Mouse (Mus musculus) Muller cell, postnatal 12 days (primary cell): ENCODE measurements around the gene Crygd.

Source experiments
- DNase-seq: peaks from one replicate; pipeline ENCODE4 v3.0.0-alpha.2; 2015; ENCODE audit errors: inconsistent ontology term

Gene Crygd

DNA sequence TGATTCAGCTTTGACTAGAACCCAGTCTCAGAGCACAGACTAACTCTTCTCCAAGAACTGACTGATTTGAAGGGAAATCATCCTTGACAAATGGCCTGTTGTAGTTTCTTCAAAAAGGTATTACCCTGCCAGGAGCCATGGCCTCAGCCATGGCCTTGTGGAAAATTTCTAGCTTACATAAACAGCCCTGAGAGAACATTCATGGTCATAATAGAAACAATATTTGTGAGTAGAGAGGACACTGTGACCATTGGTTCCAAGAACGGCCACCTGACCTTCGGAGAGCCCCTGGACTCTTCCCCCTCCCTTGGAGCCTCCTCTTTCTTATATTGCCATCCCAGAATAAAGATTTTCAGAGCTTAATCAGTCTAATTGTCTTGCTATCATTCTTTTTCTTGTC, 19.8 kb downstream of the Crygd start:
- no peak for DNase-seq

DNA sequence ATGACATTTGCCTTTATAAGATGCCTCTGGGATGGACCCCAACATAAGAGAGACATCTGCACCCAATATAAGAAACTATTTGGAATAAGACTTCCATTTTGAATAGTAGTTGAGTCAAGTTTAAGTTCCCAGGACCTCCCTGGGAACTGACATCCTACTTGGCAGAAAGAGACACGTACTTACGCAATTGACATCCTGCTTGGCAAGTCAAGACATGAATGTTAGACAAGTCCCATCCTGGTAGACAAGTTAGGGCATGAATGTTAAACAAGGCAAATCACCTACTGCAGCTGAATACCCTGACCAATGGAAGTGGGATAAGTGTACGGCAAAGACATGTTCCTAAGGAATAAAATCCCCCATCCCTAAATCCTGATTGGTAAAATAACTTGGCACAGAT, 21.4 kb downstream of the Crygd start:
- no peak for DNase-seq

DNA sequence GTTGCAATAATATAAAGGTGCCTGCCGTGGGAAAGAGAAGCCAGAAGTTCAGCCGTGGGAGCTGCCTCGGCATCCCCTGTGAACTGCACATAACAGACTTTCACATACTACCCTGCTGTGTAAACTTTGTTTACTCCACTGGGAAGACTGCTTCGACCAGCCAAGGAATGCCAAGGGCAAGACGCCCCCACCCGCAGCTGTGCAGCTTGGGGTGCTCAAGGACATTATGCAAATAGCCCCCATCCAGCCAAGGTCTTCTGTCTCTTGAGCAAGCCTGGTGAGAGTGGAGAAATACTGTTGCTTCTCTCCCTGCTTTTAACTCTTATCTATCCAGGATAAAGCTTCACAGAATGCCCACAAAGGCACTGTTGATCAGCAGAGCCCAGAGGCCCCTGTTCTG, 22.4 kb downstream of the Crygd start:
- DNase-seq: no peak

DNA sequence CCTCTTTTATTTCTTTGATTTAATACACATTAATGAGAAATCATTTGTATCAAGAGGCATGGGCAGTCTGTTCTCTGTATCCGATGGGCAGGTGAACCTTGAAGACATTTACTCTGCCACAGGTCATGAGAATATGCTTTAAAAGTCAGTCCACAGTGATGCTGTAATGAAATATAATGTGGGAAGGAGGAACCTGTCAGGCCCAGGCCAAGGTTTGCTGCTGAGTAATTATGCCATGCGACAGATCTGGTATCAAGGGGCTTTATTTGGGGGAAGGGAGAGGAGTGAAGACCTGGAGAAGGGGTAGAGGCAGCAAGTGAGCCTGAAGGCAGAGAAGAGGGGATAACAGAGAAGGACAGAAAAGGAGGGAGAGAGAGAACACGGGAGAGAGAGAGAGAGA, 23.6 kb downstream of the Crygd start:
- no peak for DNase-seq

DNA sequence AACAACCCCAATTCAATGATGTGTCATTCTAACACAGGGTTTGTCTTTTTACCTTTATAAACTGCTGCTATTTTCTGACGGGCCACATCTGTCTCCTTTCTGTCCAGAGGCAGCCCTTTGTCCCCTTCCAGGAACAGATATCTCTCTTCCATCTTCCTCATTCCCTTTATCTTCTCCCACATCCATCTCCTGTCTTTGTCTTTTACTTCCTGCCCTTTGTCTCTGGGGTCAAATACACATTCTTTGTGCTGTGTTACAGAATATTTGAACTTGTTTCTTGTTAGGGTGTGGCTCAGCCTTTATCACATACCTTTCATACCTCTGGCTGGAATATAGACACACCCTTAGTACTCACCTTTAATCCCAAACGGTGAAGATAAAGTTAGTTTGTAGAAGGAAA, 25.7 kb downstream of the Crygd start:
- no peak for DNase-seq

DNA sequence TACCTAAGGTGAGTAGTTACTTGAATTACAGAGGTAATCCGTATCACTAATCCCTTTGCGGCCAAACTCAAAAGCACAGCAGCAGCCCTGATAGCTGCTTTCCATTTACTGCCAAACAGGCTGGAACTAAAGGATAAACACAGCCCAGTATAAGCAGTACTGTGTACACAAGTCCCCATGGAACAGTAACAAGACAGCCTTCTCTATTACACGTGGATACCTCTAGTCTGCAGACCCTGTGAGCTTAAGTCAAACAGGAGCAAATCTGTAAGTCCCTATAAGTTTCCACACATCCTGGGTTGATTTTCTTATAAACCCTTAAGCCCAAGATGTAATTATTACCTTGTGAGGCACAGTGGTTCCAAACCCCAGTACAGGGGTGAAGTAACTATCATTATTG, 27.7 kb downstream of the Crygd start:
- DNase-seq: no peak

DNA sequence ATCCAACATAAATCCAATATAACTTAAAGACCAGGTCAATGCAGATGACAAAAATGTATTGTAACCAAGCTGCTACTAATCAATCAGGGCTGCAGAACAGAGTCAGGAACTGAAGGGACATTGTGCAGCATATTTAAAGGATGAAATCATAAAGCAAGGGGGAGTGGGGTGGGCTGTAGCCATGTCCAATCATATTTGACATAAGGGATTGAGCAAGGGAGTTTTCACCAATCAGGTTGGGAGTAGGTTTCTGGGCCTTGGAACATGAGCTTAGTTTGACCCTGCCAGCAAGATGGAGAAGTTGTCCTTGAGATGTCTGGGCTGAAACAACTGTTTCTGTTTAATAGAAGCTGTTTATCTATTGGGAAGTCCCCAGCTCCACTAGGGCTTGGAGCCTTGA, 30.6 kb downstream of the Crygd start, which contains the start of gene Akr1cl:
Akr1cl (minus strand) TSS at position 119 of the 400 bp plus-strand sequence.
- no peak for DNase-seq

DNA sequence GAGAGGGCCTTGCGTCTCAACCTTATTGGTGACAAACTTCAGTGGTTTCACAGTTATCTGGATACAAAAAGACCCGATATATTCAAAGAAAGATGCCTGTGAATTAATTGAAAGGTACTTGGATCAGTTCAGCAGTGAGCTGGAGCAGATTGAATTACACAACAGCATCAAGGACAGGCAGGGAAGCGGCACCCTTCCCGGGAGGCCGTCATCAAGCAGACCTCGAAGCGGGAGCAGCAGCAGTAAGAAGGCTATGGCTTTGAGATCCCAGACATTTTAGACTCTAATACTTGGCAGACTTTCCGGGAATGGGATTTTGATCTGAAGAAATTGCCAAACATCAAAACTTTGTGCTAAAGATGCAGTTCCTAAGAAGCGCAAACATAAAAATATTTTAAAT, 35.0 kb downstream of the Crygd start:
- no peak for DNase-seq

DNA sequence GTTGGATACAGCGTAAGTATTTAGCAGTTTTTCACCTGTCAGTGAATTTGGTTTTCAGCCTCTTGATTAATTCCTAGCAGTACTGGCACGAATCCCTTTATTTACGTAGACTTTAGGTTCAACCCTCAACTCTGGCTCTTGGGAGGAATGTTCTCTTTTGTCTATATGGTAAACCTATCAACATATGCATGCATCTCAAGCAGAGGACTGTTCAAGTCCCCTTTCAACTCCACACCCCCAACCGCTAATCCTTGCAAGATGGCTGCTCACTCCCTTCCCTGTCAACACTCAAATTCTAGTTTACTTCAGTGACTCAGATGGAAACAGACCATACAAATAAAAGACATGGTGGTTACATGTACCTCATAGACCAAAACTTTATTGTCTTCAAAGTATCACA, 50.5 kb downstream of the Crygd start:
- no peak for DNase-seq
